Mouse (Mus musculus) neural tube, embryonic 15.5 days (tissue): ENCODE data around the gene Grb2. TPM values are rescaled to one million over a fixed set of nuclear protein-coding genes. Genes with fewer than 3 reads are reported as not detected.

Source experiments
- ATAC-seq: fragments of 200-750 bp; cut with Nextera tagmentation; 2 replicates; pipeline ENCODE4 v1.8.0; 2017; ENCODE audit warnings: mild to moderate bottlenecking, moderate TSS enrichment, moderate library complexity; ENCODE audit not compliant: low FRiP score
- H3K27ac ChIP-seq: fragments of 300-500 bp; sonication (generic); replicated peaks from 2 replicates; pipeline ENCODE4 v1.5.1; 2015; ENCODE audit warnings: mild to moderate bottlenecking, inconsistent platforms
- H3K27me3 ChIP-seq: fragments of 300-500 bp; sonication (generic); replicated peaks from 2 replicates; pipeline ENCODE4 v1.6.1; 2015; ENCODE audit warnings: inconsistent platforms
- H3K36me3 ChIP-seq: fragments of 300-500 bp; sonication (generic); 2 replicates; pipeline ENCODE4 v1.6.1; 2015; ENCODE audit warnings: inconsistent platforms
- H3K4me1 ChIP-seq: fragments of 300-500 bp; sonication (generic); 2 replicates; pipeline ENCODE4 v1.6.1; 2015; ENCODE audit warnings: inconsistent platforms
- H3K4me2 ChIP-seq: fragments of 300-500 bp; sonication (generic); 2 replicates; pipeline ENCODE4 v1.6.1; 2015; ENCODE audit warnings: inconsistent platforms, mild to moderate bottlenecking, moderate library complexity
- H3K4me3 ChIP-seq: fragments of 300-500 bp; sonication (generic); replicated peaks from 2 replicates; pipeline ENCODE4 v1.5.1; 2015; ENCODE audit warnings: mild to moderate bottlenecking, inconsistent platforms
- H3K9ac ChIP-seq: fragments of 300-500 bp; sonication (generic); replicated peaks from 2 replicates; pipeline ENCODE4 v1.6.1; 2015; ENCODE audit warnings: mild to moderate bottlenecking, inconsistent platforms
- H3K9me3 ChIP-seq: fragments of 300-500 bp; sonication (generic); replicated peaks from 2 replicates; pipeline ENCODE4 v1.6.1; 2016; ENCODE audit warnings: inconsistent platforms
- WGBS: fragments of 180-500 bp; shearing (Covaris S2); methylation state at CpG from one replicate; pipeline ENCODE4 v1.1.7; 2015; ENCODE audit warnings: mixed read lengths; 5-methylcytosine and 5-hydroxymethylcytosine counted together
- polyA plus RNA-seq: library from polyadenylated mRNA; unstranded; fragments of >200 nt; fragmentation: Nextera tagmentation; extraction: Ambion mirVana; gene quantifications from 2 replicates; pipeline ENCODE4 v1.2.1, GENCODE M21; 2015

Gene Grb2
- polyA plus RNA-seq, 1 experiment from 2014 or later, result 192 TPM

DNA sequence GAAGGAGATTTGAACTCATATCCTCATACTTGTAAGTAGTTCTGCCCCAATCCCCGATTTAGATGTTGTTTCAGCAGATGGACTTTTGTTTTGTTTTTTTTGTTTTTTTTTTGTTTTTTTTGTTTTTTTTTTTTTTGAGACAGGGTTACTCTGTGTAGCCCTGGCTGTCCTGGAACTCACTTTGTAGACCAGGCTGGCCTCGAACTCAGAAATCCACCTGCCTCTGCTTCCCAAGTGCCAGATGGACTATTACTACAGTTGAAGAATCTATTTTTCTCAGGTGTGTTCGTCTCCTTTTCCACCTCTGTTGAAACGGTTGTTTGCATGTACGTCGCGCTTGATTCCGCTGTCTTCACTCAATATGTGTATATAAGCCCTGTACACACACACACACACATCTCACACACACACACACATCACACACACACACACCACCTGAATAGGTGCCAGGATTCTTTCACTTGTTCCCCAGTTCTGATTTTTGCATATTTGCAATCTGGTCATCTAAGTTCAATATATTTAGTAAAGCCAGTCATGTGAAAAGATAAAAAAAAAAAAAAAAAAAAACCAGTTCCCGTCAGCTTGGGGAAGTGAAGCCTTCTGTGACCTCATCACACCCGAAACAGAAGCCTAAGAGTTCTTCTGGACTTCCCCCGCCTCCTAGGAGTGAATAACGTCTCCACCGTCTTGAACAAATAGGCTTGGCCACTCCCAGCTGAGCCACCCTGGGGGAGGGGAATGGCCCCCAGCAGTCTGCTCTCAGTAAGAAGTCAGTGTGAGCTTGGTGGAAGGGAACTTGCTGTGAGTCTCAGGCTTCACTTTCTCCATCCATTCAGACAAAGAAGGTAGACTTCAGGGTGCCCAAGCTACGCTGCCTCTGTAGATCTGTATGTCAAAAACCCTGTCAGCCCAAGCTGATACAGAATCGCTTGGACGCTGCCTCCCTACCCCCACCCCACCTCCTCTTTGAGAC is 77.6 kb downstream of the Grb2 start:
- Histone ChIP-seq H3K4me1 (peaks cover 22% of the 10 kb centered on the region), H3K27me3 (no peaks in the 10 kb centered on the region), H3K9me3 (no peaks in the 10 kb centered on the region), H3K9ac (no peak overlapping the region), H3K36me3 (no peaks in the 10 kb centered on the region), H3K4me2 (no peak overlapping the region), H3K4me3 (no peak overlapping the region), H3K27ac (no peak overlapping the region)
- ATAC-seq, result no peak
- 54% methylated on average over 16 of the region's 16 CpGs for WGBS

DNA sequence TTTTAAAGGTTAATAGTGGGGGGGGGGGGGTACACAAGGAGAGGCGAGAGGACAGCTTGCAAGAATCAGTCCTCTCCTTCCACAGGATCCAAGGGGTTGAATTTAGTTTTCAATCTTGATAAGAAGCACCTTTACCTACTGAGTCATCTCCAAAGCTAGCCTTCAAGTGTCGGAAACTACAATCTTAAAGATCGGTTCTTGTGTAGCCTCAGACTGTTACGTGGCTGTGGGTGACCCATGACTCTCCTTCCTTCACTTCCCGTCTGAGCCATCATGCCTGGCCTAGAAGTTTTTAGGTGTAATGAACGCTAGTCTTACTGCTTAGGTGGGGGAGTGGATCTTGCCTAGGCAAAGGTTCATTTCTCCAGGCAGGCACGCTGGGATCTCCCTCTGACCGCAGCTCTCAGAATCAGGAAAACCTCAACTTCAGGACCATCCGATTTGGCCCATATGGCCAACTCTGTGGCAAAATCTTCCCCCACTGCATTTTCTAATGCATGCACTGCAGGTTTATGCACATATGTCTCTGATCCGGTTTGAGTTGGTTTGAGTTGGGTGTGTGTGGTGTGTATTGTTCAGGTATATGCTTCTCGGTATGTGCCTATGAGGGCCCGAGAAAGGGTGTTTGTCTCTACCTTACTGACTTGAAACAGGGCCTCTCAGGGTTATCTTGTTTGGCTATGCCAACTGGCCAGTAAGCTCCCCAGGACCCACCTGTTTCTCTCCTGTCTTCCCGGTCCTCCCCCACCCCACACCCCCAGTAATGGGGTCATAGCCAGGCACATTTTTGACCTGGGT is 78.5 kb downstream of the Grb2 start:
- H3K4me1 ChIP-seq, result peaks cover 25% of the 10 kb centered on the region
- H3K36me3 ChIP-seq, result no peaks in the 10 kb centered on the region
- no peak for ATAC-seq
- WGBS, result 87% methylated on average over 13 of the region's 13 CpGs
- H3K27ac ChIP-seq, result no peak overlapping the region
- no peak overlapping the region for H3K9ac ChIP-seq
- no peak overlapping the region for H3K4me2 ChIP-seq
- H3K4me3 ChIP-seq, result no peak overlapping the region
- no peaks in the 10 kb centered on the region for H3K9me3 ChIP-seq
- no peaks in the 10 kb centered on the region for H3K27me3 ChIP-seq

DNA sequence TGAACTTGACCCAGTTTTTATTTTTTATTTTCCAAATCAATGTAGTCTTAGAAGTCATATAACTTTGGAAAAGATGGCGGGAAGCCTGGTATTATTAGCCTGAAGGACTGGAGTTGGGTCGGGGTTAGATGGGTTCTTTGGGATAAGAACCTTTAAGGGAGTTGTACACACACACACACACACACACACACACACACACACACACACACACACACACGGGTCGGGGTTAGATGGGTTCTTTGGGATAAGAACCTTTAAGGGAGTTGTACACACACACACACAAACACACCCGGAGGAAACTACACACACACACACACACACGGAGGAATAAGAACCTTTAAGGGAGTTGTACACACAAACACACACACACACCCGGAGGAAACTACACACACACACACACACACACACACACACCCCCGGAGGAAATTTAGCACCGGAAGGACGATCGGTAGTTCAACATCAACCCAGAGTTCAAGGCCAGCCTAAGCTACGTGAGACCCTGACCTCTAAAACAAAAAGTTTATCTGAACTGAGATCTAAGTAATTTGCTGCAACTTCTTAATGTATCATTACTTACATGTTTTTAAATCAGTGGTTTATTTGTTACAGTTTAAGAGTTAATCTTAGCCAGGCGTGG is 79.8 kb downstream of the Grb2 start:
- H3K36me3 ChIP-seq, result peaks cover 2% of the 10 kb centered on the region
- H3K9me3 ChIP-seq, result no peaks in the 10 kb centered on the region
- H3K27ac ChIP-seq, result 0 out of 2 replicates have a peak overlapping the region, but pooled peaks have one; percentile 25
- WGBS, result 52% methylated on average over 13 of the region's 13 CpGs
- no peaks in the 10 kb centered on the region for H3K27me3 ChIP-seq
- H3K9ac ChIP-seq, result 0 out of 2 replicates have a peak overlapping the region, but pooled peaks have one; percentile 6
- H3K4me2 ChIP-seq, result peak overlapping the region; percentile 90
- ATAC-seq, result peak; percentile 6; the same call in 1 of the 2 replicates
- H3K4me1 ChIP-seq, result peaks cover 25% of the 10 kb centered on the region
- H3K4me3 ChIP-seq, result peak overlapping the region; percentile 80

DNA sequence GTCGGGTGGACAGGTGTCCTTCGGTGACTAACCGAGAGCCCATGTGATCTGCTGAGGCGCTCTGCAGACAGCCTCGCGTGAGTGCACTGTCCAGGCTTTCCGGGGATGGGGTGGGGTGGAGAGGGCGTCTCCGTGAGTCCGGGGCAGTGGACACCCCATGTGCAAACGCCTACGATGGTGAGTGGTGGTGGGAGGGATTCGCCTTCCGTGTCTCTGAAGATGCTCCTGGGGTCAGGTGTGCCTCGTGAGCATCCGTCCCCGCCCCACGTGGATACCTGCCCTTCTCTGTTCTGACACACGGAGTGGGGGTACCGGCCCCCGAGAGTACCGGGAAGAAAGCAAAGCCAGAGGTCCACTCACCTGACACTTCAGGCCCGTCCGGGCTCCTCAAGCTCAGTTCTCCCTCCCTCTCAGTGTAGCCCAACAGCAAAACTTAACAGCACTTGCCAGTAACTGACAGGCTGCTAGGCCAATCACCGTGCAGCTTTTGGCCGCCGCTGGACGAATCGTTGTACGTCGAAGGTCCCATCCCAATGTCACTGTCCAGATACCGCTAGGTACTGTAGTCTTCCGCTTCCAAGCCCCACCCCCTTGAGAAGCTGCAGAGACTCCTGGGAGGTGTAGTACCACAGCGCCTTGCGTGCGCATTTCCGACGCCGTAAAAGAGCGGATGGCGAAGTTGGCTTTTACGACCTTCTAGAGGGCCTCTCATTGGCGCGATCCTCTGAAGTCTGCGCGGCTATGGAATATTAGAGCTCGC is 80.5 kb downstream of the Grb2 start, which contains the start of gene Slc25a19:
Gene Slc25a19, minus strand, starts transcription at position 591 of the 760 bp plus-strand sequence.
- Histone ChIP-seq H3K4me1 (peaks cover 25% of the 10 kb centered on the region), H3K27me3 (no peaks in the 10 kb centered on the region), H3K9me3 (no peaks in the 10 kb centered on the region), H3K9ac (peak within 1 kb of the TSS; percentile 66), H3K4me2 (peak within 1 kb of the TSS; percentile 90), H3K36me3 (peaks cover 8% of the 10 kb centered on the region), H3K27ac (peak within 1 kb of the TSS; percentile 73), H3K4me3 (peak within 1 kb of the TSS; percentile 80)
- ATAC-seq, result peak; percentile 99
- under 1% methylated on average over 47 of the region's 47 CpGs for WGBS

DNA sequence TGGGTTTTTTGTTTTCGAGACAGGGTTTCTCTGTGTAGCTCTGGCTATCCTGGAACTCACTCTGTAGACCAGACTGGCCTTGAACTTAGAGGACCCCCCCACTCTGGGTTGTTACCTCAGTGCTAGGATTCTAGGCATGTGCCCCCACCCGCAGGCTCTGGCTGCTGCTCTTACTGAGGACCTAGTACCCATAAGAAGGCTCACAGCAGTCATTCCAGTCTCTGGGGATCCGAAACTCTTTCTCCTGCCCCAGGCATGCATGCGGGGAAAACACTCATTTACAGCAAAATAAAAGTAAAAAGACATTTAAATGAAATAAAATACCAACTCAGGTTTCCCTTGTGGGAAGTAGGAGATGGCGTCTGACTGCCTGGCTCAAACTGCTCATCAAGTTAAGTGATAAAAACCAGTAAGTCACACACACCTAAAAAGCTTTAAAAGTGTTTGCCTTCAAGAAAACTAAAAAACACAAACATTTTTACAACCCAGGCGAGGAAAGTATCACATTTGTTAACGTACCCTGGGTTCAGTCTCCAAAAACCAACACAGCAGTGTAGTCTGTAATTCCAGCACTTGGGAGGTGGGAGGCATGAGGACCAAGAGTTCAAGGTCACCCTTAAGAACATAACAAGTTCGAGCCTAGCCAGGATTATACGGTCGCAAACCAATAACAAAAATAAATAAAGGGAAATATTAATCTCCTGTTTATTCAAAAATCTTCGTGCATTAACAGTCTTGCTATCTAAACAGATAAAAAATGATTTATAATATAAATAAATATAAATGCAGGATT is 81.4 kb downstream of the Grb2 start:
- Histone ChIP-seq H3K27ac (peak overlapping the region; percentile 73; the same call in 1 of the 2 replicates), H3K9me3 (no peaks in the 10 kb centered on the region), H3K27me3 (no peaks in the 10 kb centered on the region), H3K36me3 (peaks cover 16% of the 10 kb centered on the region), H3K9ac (peak overlapping the region; percentile 66), H3K4me1 (peaks cover 25% of the 10 kb centered on the region), H3K4me3 (peak overlapping the region; percentile 80), H3K4me2 (peak overlapping the region; percentile 90)
- no peak for ATAC-seq
- WGBS, result 51% methylated on average over 11 of the region's 11 CpGs

DNA sequence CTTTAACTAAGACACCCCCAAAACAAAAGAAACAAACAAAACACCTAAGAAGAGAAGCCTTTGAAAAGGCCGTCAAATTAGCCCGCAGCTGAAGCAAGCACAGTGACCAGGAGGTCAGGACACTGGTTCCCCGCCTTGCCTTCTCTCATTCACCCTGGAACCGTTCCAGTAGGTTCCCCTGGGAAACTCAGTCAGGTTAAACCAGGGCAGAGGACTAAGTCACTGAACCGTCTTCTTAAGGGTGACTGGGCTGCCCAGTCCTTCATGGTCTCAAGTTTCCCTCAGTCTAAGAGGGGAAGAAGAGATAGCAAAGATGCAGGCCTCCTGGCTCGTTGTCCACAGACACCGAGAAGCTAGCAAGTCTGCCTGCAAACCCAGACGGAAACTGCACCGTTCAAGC is 82.5 kb downstream of the Grb2 start:
- Histone ChIP-seq H3K27me3 (no peaks in the 10 kb centered on the region), H3K4me1 (peaks cover 25% of the 10 kb centered on the region), H3K36me3 (peaks cover 21% of the 10 kb centered on the region), H3K9ac (no peak overlapping the region), H3K27ac (no peak overlapping the region), H3K4me2 (no peak overlapping the region), H3K4me3 (no peak overlapping the region), H3K9me3 (no peaks in the 10 kb centered on the region)
- no peak for ATAC-seq
- 81% methylated on average over 9 of the region's 9 CpGs for WGBS

DNA sequence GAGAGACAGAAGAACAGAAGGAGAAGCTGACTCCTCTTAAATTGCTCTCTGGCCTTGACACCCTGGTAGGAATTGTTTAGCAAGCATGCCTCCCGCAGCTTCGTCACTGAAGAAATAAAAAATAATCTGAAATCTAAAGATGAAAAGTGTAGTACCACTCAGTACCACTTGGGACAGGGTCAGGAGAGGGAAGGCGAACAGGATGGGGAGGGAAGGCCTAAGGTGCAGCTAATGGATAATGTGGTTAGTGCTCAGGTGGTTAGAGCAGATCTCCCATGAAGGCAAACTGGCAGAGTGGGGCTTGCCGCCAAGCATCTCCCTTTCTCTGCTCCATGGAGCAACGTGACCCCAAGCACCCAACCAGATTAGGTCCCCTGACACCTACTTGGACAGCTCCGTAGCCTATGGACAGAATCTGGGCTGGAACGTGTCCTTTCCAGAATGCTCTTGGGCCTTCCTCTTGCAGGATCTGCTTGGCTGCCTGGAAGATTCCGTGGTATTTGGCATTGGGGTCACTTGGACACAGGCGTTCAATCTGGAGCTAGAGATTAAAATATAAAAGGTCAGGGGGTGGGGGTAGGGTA is 84.8 kb downstream of the Grb2 start:
- no peak for ATAC-seq
- Histone ChIP-seq H3K36me3 (peaks cover 42% of the 10 kb centered on the region), H3K9me3 (no peaks in the 10 kb centered on the region), H3K9ac (no peak overlapping the region), H3K4me2 (no peak overlapping the region), H3K27me3 (no peaks in the 10 kb centered on the region), H3K4me3 (no peak overlapping the region), H3K27ac (no peak overlapping the region), H3K4me1 (peaks cover 23% of the 10 kb centered on the region)
- 80% methylated on average over 9 of the region's 9 CpGs for WGBS

DNA sequence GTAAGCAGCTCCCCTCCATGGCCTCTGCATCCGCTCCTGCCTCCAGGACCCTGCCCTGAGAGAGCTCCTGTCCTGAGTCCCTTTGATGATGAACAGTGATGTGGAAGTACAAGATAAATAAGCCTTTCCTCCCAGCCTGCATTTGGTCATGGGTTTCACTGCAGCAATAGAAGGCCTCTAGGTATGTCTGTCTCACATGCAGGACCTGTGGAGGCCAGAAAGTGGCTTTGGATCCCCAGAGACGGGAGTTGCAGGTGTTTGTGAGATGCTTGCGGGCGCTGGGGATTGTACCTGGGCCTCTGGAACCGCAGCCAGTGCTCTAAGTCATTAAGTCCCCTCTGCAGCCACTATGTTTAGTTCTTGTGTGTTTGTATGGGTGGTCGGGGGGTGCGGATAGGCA is 88.4 kb downstream of the Grb2 start:
- 95% methylated on average over 7 of the region's 7 CpGs for WGBS
- Histone ChIP-seq H3K9me3 (no peaks in the 10 kb centered on the region), H3K36me3 (peaks cover 56% of the 10 kb centered on the region), H3K9ac (no peak overlapping the region), H3K27ac (no peak overlapping the region), H3K27me3 (no peaks in the 10 kb centered on the region), H3K4me2 (no peak overlapping the region), H3K4me1 (no peaks in the 10 kb centered on the region), H3K4me3 (no peak overlapping the region)
- no peak for ATAC-seq

DNA sequence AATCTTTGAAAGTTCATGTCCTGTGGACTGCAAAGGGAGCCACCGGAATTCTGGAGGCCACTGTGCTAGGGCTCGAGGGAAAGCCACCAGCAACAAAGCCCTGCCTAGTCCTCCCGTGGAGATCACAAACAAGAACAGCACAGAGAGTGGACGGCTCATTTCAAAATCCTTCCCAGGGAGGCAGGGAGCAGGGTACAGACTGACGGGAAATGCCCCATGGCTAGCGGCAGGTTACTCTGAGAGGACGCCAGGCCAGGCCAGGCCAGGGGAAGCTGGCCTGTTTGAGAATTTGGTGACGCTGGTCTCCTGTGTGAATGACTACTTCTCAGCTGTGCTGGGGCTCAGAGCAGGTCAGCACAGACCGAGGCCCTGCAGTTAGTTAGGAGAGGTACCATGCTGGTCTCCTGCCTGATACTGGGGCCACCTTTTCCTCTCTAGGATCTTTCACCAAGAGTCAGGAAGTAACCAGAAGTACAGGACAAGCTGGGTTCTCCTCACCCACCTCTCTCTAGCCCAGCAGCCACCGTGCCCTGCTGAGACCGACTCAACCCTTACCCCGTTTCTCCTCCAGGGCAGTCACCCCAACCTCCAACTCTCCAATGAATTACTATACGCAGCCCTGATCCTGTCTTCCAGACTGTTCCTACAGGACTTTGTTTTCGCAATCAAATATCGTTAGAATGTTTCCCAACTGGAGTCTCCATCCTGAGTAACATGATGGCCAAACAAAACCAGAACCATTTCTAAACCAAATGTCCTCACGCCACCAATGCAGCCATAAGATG is 89.5 kb downstream of the Grb2 start:
- Histone ChIP-seq H3K27ac (no peak overlapping the region), H3K36me3 (peaks cover 62% of the 10 kb centered on the region), H3K4me1 (no peaks in the 10 kb centered on the region), H3K27me3 (0 out of 2 replicates have a peak, but pooled peaks cover 6% of the 10 kb centered on the region), H3K4me2 (no peak overlapping the region), H3K4me3 (no peak overlapping the region), H3K9ac (no peak overlapping the region), H3K9me3 (no peaks in the 10 kb centered on the region)
- 89% methylated on average over 16 of the region's 16 CpGs for WGBS
- no peak for ATAC-seq
